Mouse (Mus musculus): ENCODE measurements at regions not wholly inside any gene's neighbourhood (a gene's known extent, or its start where the extent isn't known, plus 50 kb on each side); places are given as distances from the start of the nearest gene placed in this dataset.

DNA sequence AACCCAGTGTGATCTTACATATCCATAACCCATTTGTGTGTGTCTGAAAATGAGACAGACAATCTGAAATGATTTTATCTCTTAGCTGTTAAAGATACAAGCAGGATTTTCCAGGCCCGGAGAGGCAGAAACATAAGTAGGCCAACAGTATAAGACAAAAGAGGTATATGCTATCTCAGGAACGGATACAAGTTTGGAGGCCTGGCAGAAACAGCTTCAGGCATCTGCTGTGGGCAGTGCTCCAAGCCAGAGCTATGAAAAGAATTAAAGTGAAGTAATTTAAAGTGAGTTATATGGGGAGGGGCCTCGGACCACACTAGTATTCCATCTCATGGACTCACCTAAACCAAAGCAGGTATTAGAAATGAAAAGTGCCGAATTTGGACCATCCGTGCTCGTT lies 118.8 kb upstream of the Fn1 start:
- peak; percentile 17 to 27 for DNase-seq (ENCODE audit: low spot score in 2 of 2)

DNA sequence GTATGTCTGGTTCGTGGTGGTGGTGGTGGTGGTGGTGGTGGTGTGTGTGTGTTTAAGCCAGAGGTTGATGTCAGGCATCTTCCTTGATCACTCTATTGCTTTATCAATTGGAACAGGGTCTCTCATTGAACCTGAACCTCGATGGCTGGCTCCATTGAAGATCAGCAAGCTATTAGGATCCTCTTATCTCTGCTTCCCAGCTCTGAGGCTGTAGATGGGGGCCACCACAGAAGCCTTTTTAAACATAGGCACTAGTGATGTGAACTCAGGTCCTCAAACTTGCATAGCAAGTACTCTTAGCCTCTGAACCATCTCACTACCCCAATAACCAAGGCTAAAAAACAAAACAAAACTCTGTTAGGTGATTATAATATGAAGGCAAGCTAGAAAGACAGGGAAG lies 116.6 kb upstream of the Fn1 start:
- DNase-seq (ENCODE audit: low spot score in 2 of 2): no peak

DNA sequence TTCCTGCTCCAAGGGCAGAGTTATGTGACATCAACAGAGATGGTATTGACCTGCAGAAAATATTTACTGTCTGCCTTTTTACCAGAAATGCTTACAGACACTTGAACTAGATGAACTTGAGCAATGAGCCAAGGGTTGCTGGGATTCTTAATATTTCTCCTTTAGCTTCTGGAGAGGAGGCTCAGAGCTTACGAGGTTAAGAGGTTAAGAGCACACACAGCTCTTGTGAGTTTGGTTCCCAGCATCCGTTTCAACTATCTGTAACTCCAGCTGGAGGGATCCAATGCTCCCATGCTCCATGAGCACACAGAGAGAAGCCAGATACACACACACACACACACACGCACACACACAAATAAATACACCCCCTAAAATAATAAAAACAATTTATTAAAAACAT lies 114.7 kb upstream of the Fn1 start:
- DNase-seq (ENCODE audit: low spot score in 2 of 2): no peak

DNA sequence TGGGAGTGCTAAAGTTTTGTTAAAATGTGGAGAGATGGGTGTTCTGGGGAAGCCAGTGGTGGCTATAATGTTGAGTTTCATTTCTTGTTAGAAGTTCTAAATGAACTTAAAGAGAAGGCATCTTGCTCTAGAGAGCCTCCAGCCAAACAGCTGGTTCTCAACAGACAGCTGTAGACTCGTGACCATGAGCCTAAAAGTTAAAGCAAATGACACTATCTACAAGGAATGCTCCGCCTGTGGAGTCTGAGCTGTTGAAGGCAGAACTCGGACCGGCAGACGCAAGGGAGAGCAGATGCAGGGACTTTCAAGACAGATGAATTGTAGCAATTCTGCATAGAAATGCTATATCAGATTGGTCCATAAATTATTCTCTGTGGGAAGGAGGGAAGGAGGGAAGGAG lies 114.1 kb upstream of the Fn1 start:
- no peak for DNase-seq (ENCODE audit: low spot score in 2 of 2)

DNA sequence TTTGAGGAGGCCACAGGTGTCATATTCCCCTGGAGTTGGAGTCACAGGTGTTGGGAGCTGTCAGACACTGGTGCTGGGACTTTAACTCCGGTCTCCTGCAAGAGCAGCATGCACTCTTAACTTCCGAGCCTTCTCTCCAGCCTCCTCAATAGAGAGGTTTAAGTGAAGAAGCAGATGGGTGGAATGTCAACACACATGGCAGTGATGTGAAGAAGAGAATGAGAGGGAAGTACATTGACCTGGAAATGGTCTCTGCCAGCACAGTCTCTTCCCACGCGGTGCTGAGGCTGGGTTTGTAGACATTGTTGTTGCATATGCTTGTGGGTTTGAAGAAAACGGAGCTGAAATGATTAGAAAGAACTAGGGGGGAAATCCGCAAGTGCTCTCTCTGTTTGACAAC lies 112.0 kb upstream of the Fn1 start:
- peak in 1 of 2 experiments; percentile 21 for DNase-seq (ENCODE audit: low spot score in 2 of 2)

DNA sequence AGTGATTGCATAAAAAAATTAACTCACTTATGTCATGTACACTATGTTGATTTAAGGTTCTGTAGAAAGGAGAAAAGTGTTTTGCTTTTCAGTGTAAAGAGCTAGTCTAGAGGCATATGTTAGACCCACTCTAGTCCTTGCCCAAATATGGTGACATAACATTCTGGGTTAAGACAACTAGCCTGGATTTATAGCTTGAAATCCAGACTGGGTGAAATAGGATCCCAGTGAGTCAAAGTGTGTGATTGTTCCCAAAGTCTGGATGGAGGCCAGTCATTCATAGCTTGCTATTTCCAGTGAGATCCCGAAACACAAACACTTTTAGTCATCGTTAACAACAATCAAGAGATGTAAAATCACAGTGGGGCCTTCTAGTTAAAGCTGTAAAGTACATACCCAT lies 110.5 kb upstream of the Fn1 start:
- no peak for DNase-seq (ENCODE audit: low spot score in 2 of 2)

DNA sequence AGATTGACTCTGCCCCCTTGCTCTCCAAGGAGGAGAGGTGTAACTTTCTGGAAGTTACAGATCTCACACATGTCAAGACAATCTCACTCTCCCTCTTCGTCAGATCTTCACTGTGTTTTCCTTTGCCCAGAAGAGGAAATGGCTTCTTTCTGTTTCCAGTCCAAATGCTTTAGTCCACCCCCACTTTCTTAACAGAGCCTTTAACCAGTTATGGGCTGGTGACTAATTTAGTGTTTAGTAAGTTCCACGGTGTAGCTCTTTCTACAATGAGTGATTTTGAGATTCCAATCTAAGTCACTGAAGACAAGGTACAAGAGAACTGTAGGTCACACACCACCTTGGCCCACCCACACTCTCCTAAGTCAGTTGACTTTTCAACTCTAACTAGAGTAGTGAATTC lies 107.3 kb upstream of the Fn1 start:
- no peak for DNase-seq (ENCODE audit: low spot score in 2 of 2)

DNA sequence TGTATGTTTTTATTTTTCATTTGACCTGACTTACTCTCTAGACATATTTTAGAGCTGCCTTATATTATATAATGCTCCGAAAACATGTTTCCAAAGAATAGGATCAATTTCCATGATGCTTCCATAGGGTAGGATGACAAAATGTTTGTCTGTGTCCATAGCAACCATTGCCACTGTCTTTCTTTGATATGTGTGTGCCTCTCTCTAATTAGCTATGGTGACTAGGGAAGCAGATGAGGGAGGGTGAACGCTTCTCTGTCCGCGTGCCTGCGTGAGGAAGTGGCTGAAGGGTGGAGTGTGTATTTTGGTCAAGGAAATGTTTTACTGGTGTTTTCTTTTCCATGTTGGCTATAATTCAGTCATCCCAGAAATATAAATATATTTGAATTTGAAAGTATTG lies 104.2 kb upstream of the Fn1 start:
- DNase-seq (ENCODE audit: low spot score in 2 of 2): no peak

DNA sequence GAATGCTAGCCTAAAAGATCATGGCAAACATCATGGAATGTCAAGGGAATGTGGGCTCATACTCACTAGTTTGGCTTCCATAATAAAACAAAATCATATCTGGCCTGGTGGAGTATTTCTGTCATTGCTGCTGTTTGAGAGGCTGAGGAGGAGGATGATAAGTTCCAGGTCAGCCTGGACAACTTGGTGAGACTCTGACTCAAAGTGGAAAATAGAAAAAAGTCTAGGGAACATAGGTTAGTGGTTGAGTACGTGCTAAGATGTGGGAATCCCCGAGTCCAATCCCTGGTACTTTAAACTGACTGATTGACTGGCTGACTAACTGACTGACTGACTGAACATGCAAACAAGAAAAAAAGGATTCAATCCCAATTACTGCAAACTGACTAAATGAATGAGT lies 103.2 kb upstream of the Fn1 start:
- DNase-seq (ENCODE audit: low spot score in 2 of 2): no peak

DNA sequence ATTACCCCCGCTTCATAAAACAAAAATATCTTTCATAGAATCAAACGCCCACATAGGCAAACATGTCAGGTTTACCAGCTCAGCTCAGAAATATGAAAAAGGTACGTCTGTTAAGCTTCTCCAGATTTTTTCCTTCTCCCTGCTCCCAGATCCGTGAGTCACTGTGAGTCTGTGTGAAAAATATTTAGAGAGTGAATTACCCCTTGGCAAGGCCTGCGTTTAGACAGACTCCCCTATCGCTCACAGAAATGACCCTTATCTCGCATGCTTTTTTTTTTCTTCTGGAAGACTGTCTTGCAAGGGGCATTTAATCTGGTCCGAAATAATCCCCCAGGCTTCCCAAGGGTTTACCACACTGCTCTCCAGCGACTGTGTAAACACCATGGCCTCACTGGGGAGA lies 102.4 kb upstream of the Fn1 start:
- DNase-seq (ENCODE audit: low spot score in 2 of 2): no peak

DNA sequence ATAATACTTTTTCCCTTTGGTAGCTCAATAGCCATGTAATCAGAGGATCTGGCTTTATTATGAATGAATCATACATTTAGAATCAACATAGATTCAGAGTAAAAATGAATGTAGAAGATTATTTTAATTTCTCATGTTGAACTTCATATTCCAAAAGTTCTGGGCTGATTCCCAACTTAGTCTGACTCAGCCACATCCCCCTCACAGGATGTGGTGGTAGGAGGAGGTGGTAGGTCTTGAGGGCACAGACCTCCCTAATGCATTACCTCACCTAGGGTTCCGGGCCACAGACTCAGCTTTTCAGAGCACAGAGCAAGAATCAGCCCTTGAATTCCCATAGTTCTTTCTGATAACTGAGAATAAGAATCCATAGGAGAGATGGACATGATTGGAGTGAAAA lies 99.4 kb upstream of the Fn1 start:
- DNase-seq (ENCODE audit: low spot score in 2 of 2): no peak

DNA sequence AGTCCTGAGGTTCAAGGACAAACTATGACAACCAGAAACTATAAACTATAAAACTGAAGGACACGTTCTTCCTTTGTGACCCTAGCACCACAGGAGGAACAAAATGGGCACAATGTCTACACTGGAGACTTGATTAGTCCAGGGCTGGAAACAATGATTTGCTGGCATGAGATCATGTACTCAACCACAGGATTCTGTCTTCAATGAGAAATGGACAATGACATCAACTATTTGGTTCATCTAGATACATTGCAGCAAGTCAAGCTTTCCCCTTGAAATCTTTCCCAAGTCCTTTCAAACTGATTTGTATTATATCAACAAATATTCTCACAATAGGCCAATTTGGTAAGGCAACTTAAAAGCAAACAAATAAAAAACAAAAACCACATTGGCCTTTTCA lies 98.6 kb upstream of the Fn1 start:
- no peak for DNase-seq (ENCODE audit: low spot score in 2 of 2)

DNA sequence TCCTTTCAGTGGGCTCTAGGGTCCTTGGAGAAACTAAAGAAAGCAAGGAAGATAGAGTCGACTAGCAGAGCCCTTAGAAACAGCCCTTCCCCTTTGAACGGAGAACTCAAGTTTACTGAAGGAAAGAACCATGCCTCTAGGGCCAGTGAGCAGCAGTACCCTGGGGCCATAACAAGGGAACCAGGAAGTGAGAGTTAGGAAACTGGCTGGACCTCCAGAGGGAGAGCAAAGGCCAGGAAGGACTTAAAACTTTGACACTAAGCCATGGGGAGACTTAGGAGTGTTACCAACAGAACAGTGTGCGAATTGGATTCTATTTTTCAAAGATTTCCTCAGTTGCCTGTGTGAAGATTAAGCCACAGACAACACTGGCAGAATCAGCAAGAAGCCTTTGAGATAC lies 82.6 kb upstream of the Fn1 start:
- no peak for DNase-seq (ENCODE audit: low spot score in 2 of 2)

DNA sequence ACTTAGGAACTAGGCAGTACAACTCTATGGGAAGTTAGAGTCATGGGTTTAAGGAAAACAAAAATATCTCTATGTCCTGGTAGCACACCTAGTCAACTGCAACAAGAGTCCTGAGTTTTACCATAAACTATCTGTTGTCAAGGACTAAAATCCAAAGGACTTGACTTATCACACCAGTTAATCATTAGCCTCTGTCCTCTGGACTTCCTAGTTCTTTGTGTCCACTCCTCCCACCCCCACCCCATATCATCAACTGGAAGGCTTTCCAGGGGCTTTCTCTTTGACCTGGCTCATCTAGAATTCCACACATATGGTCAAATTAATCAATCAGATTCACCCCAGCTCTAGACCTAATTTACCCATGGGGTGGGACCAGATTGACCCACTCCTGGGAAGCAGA lies 78.6 kb upstream of the Fn1 start:
- no peak for DNase-seq (ENCODE audit: low spot score in 2 of 2)

DNA sequence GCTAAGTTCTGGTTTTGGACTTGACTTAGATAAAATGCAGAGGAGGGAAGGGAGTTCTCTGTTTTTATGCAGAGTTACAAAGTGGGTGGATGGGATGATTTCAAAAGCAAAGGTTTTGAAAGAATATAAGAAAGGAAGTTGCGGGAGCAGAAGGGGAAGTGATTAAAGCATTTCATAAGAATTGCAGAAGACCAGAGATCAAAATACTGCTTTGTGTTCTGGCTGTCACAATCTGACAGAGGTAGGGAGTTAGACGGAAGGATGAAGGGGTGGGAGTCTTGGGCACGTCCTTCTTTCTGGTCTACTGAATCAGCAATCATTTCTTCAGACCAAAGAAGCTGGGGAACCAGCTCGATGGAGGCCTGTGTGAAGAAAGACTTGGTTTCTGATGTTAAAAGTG lies 78.0 kb upstream of the Fn1 start:
- DNase-seq (ENCODE audit: low spot score in 2 of 2): no peak

DNA sequence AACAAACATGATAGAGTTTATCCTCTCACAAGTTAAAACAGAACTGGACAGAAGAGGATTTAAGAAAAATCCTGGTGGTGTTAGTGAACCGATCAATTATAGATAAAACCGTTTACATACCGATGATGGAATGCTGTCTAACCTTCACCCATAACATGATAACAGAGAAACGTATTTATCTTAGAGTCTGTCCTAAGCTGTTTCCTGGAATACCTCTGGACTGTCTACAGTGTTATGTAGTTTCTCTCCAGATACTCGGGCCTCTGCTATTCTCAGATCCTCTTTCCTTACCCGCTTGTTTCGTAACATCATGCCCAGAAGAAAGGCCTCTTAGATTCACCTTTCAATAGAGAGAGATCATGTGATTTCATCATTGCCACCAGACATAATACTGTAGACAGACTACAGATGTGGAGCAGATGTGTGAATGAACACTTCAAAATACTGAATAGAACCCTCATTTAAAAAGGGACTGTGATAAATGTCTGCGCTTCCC lies 75.9 kb upstream of the Fn1 start:
- DNase-seq (ENCODE audit: low spot score in 2 of 2): no peak

DNA sequence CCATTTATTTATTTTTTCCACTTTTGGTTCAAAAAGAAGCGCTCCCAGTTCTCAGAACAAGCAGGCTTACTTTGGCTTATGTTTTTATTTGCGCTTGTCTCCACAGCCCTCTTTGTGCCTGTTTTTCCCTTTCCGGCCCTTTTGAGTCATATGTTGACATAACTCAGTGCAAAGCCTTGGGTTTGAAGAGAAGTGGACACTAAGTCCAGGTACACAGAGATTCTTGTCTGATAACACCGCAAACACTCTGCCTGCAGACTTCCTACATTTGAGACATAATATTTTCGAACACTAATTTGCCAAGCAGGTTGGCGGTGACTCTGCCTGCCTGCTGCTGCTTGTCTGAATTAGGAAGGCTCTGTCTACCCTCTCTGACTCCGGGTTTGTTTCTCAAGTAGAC lies 70.8 kb upstream of the Fn1 start:
- no peak for DNase-seq (ENCODE audit: low spot score in 2 of 2)

DNA sequence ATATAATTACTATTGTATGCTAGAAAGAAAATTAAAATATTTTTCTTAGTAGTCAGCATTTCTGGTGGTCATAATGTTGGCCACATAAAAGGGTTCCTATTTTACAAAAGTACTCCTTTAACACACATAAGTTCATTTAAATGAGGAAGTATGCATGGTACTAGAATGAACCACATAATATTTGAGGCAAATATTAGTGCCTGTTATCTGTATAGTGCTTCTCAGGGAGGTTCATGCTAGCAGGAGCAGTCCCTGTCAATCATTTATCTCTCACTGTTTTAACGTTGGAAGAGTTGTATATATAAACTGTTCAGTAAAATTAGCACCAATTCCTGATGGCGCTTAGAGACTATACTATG lies 70.0 kb upstream of the Fn1 start:
- no peak for DNase-seq (ENCODE audit: low spot score in 2 of 2)

DNA sequence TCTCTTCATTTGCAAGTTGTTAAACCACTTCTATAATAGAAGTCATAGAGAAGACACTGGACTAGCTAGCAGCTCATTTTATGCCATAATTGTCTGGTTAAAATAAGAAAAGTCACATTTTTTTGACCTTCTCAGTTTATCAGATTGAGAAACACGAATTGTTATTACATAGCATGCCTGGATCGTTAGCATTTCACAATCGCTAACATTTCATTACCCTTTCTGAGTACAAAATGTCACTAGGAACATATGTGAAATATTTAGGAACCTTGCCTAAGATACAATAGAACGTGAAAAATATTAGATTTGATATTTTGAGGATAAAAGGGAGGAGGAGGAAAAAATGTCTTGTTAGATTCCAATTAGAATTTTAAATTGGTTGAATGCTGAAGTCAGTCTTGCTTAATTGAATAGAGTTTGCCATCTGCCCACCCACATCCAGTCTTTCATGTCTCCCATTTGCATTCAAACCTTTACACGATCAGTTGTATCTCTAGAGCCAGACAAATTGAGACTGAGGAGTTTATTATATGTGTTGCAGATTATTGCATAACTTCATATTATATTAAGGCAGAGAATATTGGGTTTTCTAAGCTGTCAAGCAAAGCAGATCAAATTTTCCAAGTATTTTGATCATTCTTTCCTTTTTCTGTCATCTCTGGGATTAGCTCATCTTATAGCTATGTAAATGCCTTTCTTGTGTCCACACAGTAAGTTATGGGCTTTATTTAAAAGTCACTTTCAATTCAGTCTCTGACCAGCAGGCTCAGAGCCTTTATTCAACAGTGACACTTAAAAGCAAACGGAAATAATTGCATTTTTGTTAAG lies 69.4 kb upstream of the Fn1 start:
- DNase-seq (ENCODE audit: low spot score in 2 of 2): no peak

Data from left cerebral cortex, adult 18-20 months (tissue).